Mouse (Mus musculus) thymus, postnatal 4 days (tissue): ENCODE data around the gene Igsf23.
"Not testable (repeated sequence)": the region's sequence is repeated elsewhere in the genome, so short reads cannot be mapped to it uniquely, and the experiment has no call there.

Experiments used
- DNase-seq: peaks from one replicate; pipeline ENCODE4 v3.0.0; 2021

Gene Igsf23

DNA sequence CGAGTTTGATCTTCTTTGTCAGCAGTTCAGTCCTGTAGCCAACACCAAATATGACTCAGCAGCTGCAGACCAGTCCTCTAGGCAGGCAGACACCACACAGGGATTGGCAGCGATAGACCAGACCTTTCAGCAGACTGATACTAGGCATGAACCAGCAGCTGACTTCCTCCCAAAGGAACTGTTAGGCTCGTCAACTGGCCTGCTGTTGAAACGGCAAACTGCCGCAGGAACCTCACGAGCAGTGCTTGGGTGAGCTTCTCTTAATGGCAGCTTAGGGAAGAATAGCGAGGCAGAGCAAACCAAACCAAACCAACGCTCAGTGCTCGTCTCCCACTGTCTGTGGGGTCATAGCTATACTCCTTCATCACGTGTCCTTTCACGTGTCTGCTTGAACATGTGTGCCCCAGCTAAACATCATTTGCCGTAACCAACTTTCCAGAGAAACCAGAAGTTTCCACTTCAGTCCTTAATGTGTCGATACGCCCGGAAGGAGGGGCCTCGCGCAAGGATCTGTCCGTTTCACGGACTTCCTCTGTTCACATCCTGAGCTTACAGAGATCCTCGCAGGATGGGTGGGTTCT lies 15.3 kb downstream of the Igsf23 start:
- DNase-seq = peak; percentile 68

DNA sequence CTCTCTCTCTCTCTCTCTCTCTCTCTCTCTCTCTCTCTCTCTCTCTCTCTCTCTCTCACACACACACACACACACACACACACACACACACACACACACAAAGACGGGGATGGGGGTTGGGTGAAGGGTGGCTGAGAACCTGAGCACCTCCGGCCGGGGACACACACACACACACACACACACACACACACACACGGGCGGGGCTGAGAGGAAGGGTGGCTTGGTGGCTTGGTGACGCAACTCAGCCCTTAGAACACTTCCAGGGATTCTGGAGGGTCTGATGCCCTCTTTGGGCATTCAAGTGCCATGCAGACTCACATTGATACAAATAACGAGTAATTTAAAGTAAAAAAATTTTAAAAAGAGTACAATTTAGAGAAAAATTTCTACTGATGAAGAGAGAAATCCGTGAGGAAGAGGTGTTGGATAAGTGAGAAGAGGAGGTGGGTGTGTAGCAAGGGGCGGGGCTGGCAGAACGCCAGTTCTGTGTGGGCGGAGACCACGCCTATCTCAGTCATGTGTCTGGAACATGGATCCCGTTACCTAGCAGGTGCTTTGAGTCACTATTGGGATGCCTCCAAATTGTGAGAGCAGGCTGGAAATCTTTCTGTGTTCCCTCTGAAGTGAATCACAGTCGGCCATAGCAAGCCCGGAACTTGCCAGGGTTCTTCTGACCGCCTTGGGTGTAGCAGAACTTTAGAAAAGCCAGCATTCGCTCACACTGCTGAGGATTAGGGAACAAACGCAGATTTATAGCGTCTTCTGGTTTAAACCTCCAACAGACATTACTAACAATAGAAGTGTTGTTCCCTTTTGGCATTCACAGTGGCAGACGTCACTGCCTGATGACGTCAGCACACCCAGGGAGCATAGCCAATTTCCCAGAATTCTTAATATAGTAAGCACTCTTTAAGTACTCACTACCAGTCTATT lies 17.4 kb downstream of the Igsf23 start:
- DNase-seq = peak; percentile 84

DNA sequence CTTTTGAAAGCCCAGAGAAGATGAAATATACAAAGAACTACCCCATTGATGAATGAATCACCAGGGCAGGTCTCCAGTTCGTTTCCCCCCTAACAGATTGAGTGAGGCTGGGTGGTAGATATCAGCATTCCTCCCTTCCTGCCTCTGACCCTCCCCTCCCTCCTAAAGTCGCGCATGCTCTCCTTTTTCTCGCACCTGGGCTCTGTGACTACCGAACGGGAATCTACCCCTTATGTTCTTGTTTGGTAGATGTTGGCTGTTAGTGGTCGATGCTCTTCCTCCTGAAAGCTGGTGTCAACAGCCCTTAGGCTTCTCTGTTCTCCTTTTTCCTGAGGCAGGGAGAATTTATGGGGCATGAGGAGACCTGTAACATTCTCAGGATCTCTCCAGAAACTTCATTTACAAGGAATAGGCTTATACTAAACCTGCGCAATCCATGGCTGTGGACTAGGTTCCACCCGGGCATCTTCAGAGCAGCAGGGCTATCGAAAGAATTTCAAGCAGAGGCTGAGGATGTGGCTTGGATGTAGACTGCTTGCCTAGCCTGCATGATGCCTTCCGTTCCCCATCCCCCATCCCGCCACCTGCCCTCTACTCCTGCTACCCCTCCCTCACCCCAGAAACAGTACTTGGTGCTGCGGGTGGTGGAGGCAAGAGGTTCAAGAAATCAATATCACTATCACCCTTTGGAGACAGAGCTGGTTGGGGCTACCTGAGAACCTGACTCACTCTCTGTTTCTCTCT lies 18.3 kb downstream of the Igsf23 start:
- peak; percentile 92 for DNase-seq

DNA sequence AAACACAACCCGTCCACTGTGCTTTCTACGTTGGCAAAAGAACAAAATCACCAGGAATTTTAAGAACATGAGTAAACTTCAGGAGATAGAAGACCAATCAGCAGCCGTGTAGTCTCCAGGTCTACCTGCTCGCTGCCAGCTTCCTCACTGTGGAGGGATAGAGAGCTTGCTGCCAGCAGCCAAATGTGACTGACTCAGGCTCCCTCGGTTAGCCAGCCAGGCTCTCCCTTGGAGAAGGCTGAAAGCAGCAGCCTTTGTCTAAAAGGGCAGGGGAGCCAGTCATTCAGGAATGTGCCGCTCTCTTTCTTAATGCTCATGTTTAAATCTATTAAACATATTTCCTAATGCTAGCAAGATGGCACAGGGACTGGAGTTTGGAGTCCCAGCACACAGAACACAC lies 20.1 kb downstream of the Igsf23 start:
- not testable (repeated sequence) for DNase-seq

DNA sequence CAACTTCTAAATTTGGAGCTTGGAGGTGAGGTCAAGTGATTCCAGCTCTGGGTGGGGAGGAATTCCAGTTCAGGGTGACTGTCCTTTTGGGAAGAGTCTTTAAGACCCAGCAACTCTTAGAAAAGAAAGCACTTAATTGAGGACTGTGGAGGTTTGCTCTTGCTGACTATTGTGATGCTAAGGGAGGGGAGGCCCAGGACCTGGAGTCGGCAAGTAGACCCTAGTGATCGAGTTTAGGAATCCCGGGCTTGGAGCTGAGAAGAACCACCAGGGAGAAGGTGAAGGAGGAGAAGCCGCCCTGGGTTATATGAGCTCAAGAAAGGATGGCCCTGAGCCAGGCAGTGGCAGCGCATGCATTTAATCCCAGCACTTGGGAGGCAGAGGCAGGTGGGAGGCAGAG lies 22.1 kb downstream of the Igsf23 start:
- DNase-seq = no peak

DNA sequence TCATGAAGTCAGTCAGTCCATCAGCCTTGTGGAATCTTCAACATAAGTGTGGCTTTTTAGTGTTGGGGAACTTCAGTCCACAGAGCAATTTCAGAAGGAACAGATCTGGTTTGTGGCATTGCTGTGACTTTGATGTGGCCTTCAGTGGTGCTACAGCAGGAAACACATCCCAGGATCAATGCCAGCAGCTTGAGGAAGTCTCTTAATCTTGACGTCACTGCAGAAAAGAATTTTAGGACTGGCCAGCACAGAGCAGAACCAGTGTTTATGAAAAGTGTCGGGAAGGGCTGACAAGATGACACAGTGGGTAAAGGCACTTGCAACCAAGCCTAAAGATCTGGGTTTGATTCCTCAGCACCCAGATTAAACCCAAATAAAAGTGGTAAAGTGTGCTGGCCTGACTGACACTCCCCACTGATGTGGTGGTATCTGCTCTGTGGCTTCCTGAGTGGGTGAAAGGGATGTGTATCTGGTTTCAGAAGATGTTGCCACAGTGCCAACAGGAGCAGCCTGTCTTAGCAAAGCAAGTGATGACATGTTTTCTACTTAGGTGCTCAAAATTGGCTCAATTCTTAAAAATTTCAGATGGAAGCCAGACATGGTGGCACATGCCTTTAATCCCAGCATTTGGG lies 23.6 kb downstream of the Igsf23 start:
- DNase-seq = no peak

DNA sequence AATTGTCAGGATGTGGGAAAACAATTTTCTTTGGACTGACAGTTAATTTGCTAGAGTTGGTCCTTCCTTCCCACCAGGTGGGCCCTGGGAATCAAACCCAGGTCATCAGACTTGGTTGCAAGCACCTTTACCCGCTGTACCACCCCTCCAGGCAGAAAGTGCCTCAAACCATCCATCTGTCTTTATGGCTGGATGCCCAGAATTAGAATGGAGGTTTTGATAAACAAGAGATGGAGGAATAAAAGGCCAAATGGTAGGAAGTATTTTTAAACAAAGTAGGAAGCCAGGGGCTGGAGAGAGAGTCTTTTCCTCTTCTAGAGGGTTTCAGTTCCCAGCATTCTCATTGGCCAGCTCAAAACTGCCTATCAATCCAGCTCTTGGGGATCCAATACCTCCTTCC lies 25.2 kb downstream of the Igsf23 start:
- no peak for DNase-seq

DNA sequence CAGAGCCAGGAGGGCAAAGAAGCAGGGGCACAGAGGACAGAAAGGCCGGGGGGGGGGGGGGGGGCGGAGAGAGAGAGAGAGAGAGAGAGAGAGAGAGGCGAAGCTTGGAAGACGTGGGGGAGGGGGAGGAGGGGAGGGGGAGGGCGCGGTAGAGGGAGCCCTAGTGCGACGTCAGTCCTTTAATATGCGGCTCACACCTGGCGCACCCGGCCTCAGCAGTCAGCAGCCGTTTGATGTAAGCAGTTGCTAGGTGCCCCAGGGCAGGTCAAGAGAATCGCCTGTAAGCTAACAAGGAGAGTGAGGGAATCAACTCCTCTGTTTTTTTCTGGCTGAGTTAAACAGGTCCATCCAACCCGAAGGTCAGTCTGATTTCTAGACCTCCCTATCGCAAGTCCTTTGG lies 26.8 kb downstream of the Igsf23 start:
- peak; percentile 71 for DNase-seq

DNA sequence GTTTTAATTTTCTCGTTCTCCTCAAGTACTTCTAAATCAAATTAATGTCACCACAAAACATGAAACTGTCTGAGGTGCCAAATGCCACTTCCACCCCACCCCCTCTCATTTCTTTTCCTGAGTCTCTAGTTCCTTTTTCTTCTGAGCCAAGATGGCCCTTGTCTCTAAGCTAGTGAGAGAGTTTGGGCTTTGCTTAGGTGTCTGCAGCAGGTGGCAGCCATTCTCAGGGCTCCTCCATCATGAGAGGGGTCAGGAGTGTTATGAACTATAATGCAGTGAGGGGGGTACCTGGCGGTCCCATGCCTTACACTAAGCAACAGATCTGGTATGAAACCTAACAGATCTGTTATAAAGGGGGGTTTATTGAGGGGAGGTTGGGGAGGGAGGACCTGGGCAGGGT lies 27.2 kb downstream of the Igsf23 start:
- peak; percentile 57 for DNase-seq

DNA sequence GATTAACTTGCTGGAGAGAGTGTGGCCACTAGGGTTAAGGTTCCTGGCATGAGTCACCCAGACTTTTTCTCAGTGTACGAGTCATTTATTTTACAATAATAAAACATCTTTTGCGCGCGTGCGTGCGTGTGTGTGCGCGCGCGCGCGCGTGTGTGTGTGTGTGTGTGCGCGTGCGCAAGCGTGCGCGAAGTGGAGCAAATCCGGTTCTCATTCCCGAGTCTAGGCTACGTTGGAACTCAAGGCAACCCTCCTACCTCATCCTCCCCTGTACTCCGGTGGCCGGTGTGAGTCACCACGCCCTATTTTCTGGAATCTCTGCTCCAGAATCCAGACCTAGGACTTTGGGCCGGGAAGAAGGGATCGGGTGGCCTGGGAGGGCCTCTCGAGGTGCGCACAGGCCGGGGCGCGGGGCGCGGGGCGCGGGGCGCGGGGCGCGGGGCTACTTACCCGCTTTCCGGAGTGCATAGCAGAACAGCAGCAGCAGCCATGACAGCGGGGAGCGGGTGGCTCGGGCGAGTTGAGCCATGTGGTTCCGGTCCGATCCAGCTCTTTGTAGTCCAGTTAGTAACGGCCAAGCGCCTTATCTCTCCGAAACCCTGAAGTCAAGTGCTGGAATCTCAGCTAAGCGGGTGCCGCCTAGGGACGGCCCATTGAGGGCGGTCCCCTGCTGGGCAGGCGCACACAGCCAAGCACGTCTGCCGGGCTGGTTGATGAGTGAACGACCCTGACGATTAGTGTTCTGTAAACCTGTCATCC lies 29.9 kb downstream of the Igsf23 start, which contains the start of gene Pvr:
Gene Pvr (minus strand): TSS at position 655 of the 756 bp plus-strand sequence.
- peak; percentile 80 for DNase-seq

DNA sequence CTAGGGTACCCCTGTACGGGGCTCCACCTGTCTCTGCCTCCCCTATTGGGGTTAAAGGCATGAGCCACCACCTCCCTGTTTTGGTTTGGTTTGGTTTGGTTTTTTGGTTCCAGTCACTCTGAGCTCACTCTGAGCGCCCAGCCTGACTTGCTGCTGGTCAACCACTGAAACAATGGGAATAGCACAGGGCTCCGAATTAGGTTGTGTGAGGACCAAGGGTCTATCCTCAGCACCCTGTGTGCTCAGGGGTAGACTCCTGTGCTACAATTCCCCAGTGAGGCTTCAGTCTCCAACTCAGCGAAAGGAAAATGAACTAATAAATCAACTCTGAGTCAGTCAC lies 30.4 kb downstream of the Igsf23 start:
- DNase-seq = peak; percentile 38

DNA sequence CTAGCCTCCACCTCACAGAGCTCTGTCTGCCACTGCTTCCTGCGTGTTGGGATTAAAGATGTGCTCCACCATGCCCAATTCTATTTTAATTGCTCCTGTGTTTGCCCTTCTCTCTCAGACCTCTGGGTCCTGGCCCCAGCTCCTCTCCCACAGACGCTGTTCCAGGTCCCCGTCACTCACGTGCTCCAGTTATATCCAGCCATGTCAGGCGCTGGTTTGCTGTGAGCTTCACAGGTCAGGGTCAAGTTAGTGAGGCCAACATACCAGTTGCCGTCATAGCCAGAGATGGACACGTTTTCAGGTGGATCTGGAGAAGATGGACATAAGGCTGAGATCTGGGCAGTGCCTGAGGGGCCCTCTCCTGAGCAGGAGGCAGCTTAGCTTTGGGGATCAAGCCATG lies 36.0 kb downstream of the Igsf23 start:
- peak; percentile 13 for DNase-seq

DNA sequence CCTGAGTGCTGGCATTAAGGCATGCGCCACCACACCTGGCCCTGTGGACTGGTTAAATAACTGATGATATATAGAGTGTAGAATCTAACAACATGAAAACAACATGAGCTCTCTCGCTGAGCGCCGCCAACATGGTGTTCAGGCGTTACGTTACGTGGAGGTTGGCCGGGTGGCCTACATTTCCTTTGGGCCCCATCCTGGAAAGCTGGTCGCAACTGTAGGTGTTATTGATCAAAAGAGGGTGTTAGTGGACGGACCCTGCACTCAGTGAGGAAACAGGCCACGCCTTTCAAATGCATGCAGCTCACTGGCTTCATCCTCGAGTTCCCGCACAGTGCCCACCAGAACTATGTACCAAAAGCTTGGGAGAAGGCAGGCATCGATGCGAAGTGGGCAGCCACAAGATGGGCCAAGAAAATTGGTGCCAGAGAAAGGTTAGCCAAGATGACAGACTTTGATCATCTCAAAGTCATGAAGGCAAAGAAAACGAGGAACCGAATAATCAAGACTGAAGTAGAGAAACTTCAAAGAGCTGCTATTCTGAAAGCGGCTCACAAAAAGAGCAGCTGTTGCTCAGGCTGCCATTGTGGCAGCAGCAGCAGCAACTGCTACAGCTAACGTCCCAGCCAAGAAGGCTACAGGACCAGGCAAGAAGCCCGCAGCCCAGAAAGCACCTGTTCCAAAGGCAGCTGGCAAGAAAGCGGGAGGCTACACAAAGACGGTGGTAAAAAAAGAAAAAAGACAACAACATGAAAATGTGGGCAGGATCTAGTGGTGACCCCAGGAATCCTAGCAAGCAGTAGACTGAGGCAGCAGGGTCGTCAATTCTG lies 38.6 kb downstream of the Igsf23 start:
- peak; percentile 70 for DNase-seq

DNA sequence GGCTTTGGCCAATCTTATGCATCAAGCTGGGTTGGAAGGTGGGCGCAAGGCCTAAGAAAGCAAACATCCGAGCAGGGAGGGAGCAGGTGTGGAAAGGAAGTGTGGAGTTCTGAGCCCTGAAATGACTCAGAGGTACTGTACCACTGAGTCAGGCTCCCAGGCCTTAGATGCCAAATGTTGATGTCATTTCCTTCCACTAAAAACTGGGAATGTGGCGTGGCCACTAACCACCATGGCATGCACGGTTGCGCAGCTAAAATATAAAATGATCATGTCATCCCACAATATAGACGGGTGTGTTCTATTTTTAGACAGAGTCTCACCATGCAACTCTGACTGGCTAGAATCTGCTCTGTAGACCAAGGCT lies 39.3 kb downstream of the Igsf23 start:
- no peak for DNase-seq

DNA sequence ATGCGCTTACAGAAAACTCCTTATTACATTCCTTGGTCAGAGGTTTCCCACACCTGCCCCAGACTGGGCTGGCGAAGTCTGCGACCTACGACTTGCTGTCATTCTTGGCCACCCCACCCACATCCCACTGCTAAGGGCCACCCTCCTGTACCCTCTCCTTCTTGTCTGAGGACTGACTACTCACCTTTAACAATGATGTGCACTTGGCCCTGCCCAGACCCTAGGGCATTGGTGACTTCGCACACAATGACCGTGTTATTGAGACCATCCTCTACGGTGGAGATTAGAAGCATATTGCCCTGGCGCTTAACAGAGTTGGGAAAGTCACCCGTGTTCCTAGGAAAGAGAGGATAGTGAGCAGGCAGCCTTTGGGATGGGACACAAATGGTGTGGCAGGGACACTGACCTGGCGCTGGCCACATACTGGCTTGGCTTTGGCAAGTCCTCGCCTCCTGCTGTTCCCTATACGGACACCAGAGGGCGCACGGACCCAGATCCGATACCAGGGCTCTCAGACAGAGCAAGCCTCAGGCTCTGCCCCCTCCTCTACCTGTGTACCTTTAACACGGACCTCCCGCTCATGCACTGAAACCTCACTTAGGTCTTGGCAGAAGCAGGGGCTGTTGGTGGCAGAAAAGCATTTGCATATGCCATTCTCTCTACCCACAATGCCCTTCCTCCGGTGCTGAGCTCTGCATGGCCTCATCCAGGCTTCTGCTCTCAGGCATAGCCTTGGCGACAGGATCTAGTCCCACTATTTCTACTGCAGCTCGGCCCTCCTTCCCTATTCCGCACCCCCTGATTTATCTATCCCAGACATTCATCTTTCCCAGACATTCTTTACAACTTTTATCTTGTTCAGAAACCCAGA lies 39.9 kb downstream of the Igsf23 start:
- peak; percentile 92 for DNase-seq

DNA sequence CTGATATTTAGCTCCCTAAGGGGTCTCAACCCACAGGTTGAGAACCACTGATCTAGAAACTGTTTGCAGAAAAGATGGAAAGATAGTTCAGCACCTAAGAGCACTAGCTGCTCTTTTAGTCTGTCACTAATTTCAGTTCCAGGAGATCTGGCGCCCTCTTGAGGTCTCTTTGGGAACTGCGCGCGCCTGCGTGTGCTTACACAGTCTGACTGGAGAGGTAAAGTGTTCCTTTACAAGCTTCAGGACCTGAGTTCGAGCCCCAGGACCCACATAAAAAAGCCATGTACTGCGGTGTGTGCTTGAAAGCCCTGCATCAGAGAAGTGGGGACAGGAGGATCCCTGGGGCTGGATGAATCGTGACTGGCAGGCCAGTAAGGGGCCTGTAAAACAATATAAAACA lies 60.7 kb downstream of the Igsf23 start:
- peak; percentile 86 for DNase-seq

DNA sequence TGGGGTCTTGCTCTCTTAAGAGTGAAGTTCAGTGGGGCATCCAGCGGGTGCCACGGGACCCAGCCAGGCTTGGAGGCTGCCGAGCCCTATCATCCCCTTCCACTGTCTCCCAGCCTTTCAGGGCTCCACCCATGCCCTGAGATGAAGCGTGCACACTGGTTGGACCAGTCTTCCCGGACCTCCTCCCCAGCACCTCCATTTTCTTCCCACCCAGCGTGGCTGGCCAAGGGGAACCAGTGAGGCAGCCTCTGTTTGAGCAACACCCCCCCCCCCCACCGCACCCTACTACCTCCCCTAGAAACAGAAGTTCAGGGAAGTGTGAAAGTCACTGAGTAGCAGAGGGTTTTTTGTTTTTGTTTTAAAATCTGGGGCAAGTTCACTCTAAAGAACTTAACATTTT lies 62.7 kb downstream of the Igsf23 start, which contains the start of gene Ceacam19:
Gene Ceacam19 (minus strand): TSS at position 117 of the 400 bp plus-strand sequence.
- no peak for DNase-seq
